Mouse (Mus musculus) ES-E14 (cell line): ENCODE measurements around the gene G3bp1. TPM values are rescaled to one million over a fixed set of nuclear protein-coding genes. Genes with fewer than 3 reads are reported as not detected.

ENCODE experiments used
- DNase-seq: peaks from one replicate; pipeline ENCODE4 v3.0.0-alpha.2; 2013; ENCODE audit warnings: low read depth, low spot score
- H3K27ac ChIP-seq: 2 replicates; pipeline ENCODE4 v1.5.1; 2012; ENCODE audit warnings: low read depth, mild to moderate bottlenecking, low read length, moderate library complexity, mixed read lengths; ENCODE audit not compliant: poor library complexity, insufficient read depth, severe bottlenecking
- H3K36me3 ChIP-seq: 2 replicates; pipeline ENCODE4 v1.6.1; 2012; ENCODE audit warnings: mild to moderate bottlenecking, low read length, moderate library complexity, mixed read lengths; ENCODE audit not compliant: control insufficient read depth, poor library complexity, insufficient read depth, severe bottlenecking
- H3K4me1 ChIP-seq, 2 experiments: fragments of 150-350 bp in 1 of 2; sonication (generic) in 1 of 2; 2 replicates each; pipeline ENCODE4 v1.6.1; 2012; ENCODE audit warnings: low read length in 2 of 2, mild to moderate bottlenecking in 1 of 2, mixed read lengths in 1 of 2; ENCODE audit not compliant: control insufficient read depth in 2 of 2, insufficient read depth in 2 of 2, poor library complexity in 1 of 2
- H3K4me3 ChIP-seq, 2 experiments: fragments of 150-350 bp in 1 of 2; sonication (generic) in 1 of 2; 2 replicates each; pipeline ENCODE4 v1.5.1; 2012; ENCODE audit warnings: low read length in 2 of 2, low read depth in 1 of 2, mild to moderate bottlenecking in 1 of 2, mixed read lengths in 1 of 2; ENCODE audit not compliant: insufficient read depth in 1 of 2, poor library complexity in 1 of 2, severe bottlenecking in 1 of 2
- H3K9ac ChIP-seq: 2 replicates; pipeline ENCODE4 v1.6.1; 2012; ENCODE audit warnings: low read depth, mild to moderate bottlenecking, low read length, mixed read lengths; ENCODE audit not compliant: poor library complexity, insufficient read depth, severe bottlenecking
- H3K9me3 ChIP-seq: fragments of 150-350 bp; sonication (generic); 2 replicates; pipeline ENCODE4 v1.6.1; 2012; ENCODE audit warnings: low read depth, mild to moderate bottlenecking, low read length; ENCODE audit not compliant: control insufficient read depth, insufficient read depth
- CHD2 ChIP-seq: IDR thresholded peaks from 2 replicates; pipeline ENCODE4 v1.6.1; 2014; ENCODE audit warnings: mild to moderate bottlenecking, low read depth, low read length, inconsistent platforms
- HCFC1 ChIP-seq: IDR thresholded peaks from 2 replicates; pipeline ENCODE4 v1.6.1; 2012; ENCODE audit warnings: low read length, inconsistent platforms, borderline replicate concordance; ENCODE audit not compliant: insufficient read depth
- MAFK ChIP-seq: IDR thresholded peaks from 2 replicates; pipeline ENCODE4 v1.6.1; 2014; ENCODE audit warnings: mild to moderate bottlenecking, low read depth, low read length, inconsistent platforms; ENCODE audit not compliant: insufficient read depth
- ZC3H11A ChIP-seq: IDR thresholded peaks from 2 replicates; pipeline ENCODE4 v1.6.1; 2012; ENCODE audit warnings: low read depth, mild to moderate bottlenecking, inconsistent platforms, low read length, borderline replicate concordance
- ZNF384 ChIP-seq: IDR thresholded peaks from 2 replicates; pipeline ENCODE4 v1.6.1; 2012; ENCODE audit warnings: low read depth, low read length, inconsistent platforms
- in situ Hi-C, 2 experiments: fragments of 600-800 bp; cut with MboI; formaldehyde crosslinking; loops; one replicate each; pipeline ENCODE4 v1.15.1; 2025; ENCODE audit warnings: low sequenced_read_pairs in 2 of 2, inconsistent platforms in 1 of 2; ENCODE audit not compliant: unreplicated experiment in 2 of 2
- total RNA-seq: library from RNA; depleted of rRNA; stranded (reverse); fragments of 300-350 nt; gene quantifications from 2 replicates; pipeline ENCODE4 v1.2.3, GENCODE M21; 2012; rRNA removed

Gene G3bp1
- total RNA-seq, 1 experiment, result 189 TPM

DNA sequence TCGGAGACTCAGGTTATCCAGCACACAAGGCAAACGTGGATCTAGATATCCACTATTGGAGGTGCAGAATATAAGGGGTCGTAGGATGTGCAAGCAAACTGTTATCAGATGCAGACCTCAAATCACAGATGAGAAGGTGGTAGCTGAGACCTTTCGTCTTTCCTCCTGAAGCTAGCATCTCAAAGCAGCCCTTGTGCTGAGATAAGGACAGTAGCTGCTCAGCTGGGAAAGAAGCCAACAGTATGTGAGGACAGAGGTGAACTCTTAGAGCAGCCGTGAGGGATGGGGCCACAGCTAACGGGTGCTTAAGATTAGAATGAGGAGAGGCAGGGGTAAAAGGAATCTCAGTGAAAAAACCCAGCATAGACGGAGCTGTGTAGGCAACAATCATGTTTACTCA, 72.6 kb downstream of the G3bp1 start:
- H3K27ac ChIP-seq, result no peak overlapping the region
- no peaks in the 10 kb centered on the region for H3K36me3 ChIP-seq
- H3K9ac ChIP-seq, result no peak overlapping the region
- DNase-seq, result no peak
- in situ Hi-C loops, result no loop called here
- no peak overlapping the region for H3K4me3 ChIP-seq
- H3K9me3 ChIP-seq, result no peaks in the 10 kb centered on the region
- no peaks in the 10 kb centered on the region for H3K4me1 ChIP-seq
- no peak for TF ChIP-seq MAFK
- no peak for TF ChIP-seq ZC3H11A
- no peak for TF ChIP-seq ZNF384
- no peak for TF ChIP-seq HCFC1
- no peak for TF ChIP-seq CHD2

GRCm38 (mm10) chr11:55542671-55543070, 73.2 kb downstream of the G3bp1 start:
- H3K4me1 ChIP-seq, result no peaks in the 10 kb centered on the region
- no peak overlapping the region for H3K27ac ChIP-seq
- TF ChIP-seq CHD2, result no peak
- TF ChIP-seq MAFK, result no peak
- TF ChIP-seq HCFC1, result no peak
- TF ChIP-seq ZNF384, result no peak
- TF ChIP-seq ZC3H11A, result no peak
- no peaks in the 10 kb centered on the region for H3K36me3 ChIP-seq
- in situ Hi-C loops, result no loop called here
- H3K9ac ChIP-seq, result no peak overlapping the region
- no peak overlapping the region for H3K4me3 ChIP-seq
- no peaks in the 10 kb centered on the region for H3K9me3 ChIP-seq
- no peak for DNase-seq

GRCm38 (mm10) chr11:55545690-55546089, 76.2 kb downstream of the G3bp1 start:
- Histone ChIP-seq H3K9ac (no peak overlapping the region), H3K4me3 (no peak overlapping the region), H3K4me1 (no peaks in the 10 kb centered on the region), H3K9me3 (no peaks in the 10 kb centered on the region), H3K27ac (no peak overlapping the region), H3K36me3 (no peaks in the 10 kb centered on the region)
- no peak for DNase-seq
- TF ChIP-seq ZC3H11A (no peak), ZNF384 (no peak), HCFC1 (no peak), MAFK (no peak), CHD2 (no peak)
- in situ Hi-C loops, result no loop called here

Other genes starting within 250 kb of the G3bp1 start
- 0.71 and 3.5 TPM in 2 replicates for gene Fat2, start 133.1 kb upstream of the G3bp1 start, total RNA-seq
- 411 and 485 TPM in 2 replicates for gene Sparc, start 46.5 kb upstream of the G3bp1 start, total RNA-seq
- 371 and 407 TPM in 2 replicates for gene Atox1, start 8.4 kb upstream of the G3bp1 start, total RNA-seq
- not detected in 2 replicates for gene Glra1, start 138.5 kb downstream of the G3bp1 start, total RNA-seq